Mouse (Mus musculus) adrenal gland, postnatal 10 days (tissue): Measurements from ENCODE around the gene Gm14408. TPM values are rescaled to one million over a fixed set of nuclear protein-coding genes. Genes with fewer than 3 reads are reported as not detected.
"Not testable (repeated sequence)": the region's sequence is repeated elsewhere in the genome, so short reads cannot be mapped to it uniquely, and the experiment has no call there.

Experiments
- DNase-seq: peaks from one replicate; pipeline ENCODE4 v3.0.0; 2021; ENCODE audit warnings: mixed read lengths
- long read RNA-seq, 2 experiments: library from polyadenylated mRNA; stranded (forward); transcript quantifications; one replicate each; pipeline ENCODE4 v2.0.0; 2021
- total RNA-seq, 2 experiments: library from RNA; stranded (reverse); gene quantifications; 2 replicates each; pipeline ENCODE4 v1.2.3; 2021

Gene Gm14408
- total RNA-seq: not detected
- long read RNA-seq, experiment 1: 0 reads
- long read RNA-seq, experiment 2: 0 reads

- DNase-seq: not testable (repeated sequence)
Measured at GRCm38 (mm10) chr2:176830840-176831239, at the start of gene Gm14408. Gm14408 (plus strand) TSS chr2:176831140.

GRCm38 (mm10) chr2:176798312-176798711, 32.6 kb upstream of the Gm14408 start, which contains the start of gene Gm14295:
Gm14295 (plus strand) TSS chr2:176798612.
- not testable (repeated sequence) for DNase-seq

- DNase-seq: not testable (repeated sequence)
Measured at GRCm38 (mm10) chr2:176798785-176799184, 32.2 kb upstream of the Gm14408 start.

Other genes starting within 250 kb of the Gm14408 start
- gene Gm14308, start 194.8 kb upstream of the Gm14408 start, total RNA-seq: 1 to 10 TPM; 1.7 to 3.2 TPM
- 10 to 100 TPM in 1 of 2 experiments, 1 to 10 TPM in 1; 8.6 to 12.0 TPM for gene Zfp973, start 160.6 kb upstream of the Gm14408 start, total RNA-seq
- 10 to 100 TPM in 1 of 2 experiments, 1 to 10 TPM in 1; 9.2 to 11.4 TPM for gene Gm14305, start 122.8 kb upstream of the Gm14408 start, total RNA-seq
- gene Gm14295, start 32.5 kb upstream of the Gm14408 start, total RNA-seq: 10 to 100 TPM in 1 of 2 experiments, 1 to 10 TPM in 1; 7.4 to 15.9 TPM
- gene Gm14296, start 96.7 kb downstream of the Gm14408 start, total RNA-seq: 1 to 10 TPM; 4.9 to 9.3 TPM
- gene Gm14419, start 169.8 kb downstream of the Gm14408 start, total RNA-seq: 10 to 100 TPM; 29.5 to 32.9 TPM
- gene Gm14401, start 243.2 kb downstream of the Gm14408 start, total RNA-seq: under 1 TPM; 0.51 to 0.91 TPM